Mouse (Mus musculus): ENCODE measurements around the gene Lsamp.
A peak's percentile ranks its signal among the peaks of the same experiment; 100 is the strongest.

The Lsamp gene

DNA sequence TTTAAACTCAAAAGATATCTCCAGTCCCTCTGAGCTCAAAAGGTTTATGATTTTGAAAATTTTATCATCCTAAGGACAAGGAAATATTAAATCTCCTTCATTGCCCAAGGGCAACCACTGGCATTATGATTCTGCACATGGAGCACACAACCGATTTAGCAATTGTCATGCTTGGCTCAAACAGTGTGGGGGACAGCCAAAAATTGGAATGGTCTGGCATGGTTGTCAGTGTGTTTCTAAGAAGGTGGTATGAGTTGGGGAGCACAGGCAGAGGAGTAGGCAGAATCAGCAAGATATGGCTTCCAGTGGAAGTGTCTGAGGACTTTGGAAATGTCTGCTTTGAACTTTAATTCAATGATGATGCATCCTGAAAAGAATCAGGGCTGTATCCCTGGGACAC lies 1639.7 kb downstream of the Lsamp start:
- DNase-seq: no peak

DNA sequence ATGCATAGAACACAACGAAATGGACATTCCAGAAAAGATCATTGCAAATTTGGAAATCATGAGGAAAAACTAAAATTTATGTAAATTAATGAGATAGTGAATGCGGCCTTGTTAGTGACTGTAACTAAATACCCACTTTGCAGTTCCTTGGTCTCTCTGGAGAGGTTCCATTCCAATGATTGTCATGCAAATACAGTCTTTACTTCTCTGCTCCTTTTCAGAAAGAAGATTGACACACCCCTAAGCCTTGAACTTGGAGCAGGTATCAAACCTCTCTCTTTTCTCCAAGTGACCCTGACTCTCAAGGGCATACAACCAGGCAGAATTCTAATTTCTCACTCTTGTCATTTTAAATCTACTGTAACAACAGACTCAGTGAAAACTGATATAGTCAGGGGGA lies 1649.7 kb downstream of the Lsamp start:
- no peak for DNase-seq

DNA sequence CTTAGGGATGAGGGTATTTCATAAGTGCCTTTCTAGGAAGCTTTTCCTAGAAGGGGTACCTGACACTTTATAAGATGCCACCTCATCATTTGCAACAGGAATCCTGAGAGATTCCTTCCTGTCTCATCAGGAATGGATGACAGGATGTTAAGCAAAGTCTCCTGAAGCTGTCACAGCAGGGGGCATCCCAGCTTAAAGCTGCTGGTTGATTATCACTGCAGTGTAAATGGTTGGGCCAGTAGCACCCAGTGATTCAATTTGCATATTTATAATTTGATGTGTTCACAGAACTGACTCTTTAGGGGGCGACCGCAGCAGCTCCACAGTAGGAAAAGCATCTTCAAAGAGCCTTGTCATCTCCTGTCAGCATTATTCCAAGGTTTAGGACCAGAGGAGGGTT lies 1656.7 kb downstream of the Lsamp start:
- DNase-seq: no peak

DNA sequence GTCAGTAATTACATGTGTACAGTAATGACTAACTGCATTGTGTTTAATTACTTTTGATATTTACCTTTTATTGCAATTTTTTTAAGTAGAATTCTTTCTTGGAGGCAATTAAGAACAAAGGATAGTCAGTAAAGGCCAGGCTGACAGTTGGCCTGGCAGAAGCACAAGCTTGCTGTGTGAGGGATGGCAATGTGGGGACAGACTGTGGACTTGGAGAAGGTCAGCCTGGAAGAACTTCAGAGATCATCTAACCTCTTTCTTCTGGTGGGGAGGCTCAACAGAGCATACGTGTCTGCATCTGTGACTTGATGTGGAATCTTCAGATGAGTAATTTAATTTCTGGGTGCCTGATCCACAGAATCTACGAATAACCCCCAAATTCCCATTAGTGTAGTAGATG lies 1669.1 kb downstream of the Lsamp start:
- peak; percentile 60 for DNase-seq

DNA sequence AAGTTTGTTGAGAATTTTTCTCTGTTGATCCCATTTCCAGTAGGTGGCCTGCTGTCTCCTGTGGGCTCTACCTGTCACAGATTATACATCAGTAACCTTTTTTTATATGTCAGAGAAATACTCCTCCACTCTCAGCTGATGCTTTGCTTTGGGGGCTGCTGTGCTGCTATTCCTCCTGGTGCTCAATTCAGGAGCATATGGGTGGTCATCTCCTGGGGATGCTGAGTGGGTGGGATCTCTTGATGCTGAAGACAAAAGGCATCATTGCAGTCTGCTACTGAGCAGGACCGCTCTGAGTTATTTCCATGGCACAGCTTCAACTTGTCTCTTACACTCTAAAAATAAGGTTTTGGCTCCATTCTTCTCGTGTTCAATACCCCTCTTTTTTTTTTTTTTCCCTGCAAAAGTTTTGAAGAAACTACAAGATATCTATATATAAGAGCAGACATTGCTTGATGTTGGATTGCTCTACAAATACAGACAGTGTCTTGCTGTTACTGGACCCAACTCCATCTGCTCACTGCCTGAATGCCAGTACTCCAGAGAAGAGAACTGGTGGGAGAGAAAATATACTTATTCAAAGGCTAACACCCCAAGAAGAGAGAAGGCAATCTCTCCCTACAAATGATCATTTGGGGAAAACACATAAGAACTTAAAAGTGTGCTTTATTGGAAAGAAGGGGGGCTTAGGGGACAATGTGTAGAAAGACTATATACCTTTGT lies 1690.3 kb downstream of the Lsamp start:
- peak; percentile 44 for DNase-seq

DNA sequence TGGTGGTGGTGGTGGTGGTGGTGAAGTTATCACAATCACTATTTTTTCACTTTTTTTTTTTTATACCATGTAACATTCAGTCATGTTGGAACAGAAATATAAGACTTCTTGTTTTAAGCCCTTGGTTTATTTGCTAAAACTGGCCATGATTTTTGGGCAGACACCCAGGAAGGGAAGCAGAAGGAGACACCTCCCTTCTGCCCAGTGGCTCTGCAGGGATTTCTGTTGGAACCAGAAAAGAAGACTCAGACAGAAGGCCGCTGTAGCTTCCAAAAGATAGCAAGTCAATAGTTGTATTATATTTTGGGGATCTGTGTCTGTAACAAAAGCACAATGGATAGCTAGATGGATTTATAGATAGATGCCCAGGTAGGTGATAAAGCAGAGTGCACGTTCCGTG lies 1691.6 kb downstream of the Lsamp start:
- DNase-seq: peak; percentile 71

DNA sequence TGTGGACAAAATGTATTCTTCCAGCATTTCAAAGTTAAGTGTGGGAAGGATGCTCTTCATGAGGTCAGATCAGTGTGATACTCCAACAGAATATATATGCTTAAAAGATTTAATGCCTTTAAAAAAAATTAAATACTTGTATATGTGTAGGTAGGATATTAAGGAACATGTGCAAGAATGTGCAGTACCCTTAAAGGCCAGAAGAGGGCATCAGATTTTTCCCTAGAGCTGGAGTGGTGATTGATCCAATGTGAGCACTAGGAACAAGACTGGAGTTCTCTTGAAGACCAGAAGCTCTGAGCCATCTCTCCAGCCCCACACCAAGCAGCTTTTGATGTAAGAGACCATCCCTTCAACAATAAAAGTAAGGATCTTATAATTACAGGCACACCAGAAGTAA lies 1708.3 kb downstream of the Lsamp start:
- DNase-seq: no peak

DNA sequence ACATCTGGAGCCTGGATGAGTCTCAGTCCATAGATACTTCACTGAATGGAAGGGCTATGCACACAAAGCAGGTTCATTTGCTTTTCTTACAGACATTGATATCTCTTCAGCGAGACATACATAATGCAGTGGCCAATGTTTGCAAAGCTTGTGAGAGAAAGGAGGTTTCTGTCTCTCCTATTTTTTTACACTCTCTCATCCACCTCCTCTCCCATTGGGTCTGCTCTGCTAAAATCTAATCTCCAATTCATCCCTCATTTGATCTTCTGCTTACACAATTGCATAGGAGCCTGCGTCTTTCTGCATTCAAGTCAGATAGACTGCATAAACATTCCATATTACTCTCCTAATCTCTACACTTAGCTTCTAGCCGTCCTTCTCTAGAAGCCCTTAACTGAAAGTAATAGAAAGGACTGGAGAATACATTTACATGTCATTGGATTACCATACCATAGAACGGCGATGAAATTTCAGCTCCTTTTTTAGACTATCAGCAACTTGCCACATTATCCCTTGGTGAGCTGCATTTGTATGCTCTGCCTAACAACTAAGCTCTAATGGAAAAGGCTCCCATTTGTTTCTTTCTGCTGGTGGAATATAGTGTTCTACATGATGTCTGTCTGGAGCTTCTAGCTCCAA lies 1717.7 kb downstream of the Lsamp start:
- DNase-seq: no peak

DNA sequence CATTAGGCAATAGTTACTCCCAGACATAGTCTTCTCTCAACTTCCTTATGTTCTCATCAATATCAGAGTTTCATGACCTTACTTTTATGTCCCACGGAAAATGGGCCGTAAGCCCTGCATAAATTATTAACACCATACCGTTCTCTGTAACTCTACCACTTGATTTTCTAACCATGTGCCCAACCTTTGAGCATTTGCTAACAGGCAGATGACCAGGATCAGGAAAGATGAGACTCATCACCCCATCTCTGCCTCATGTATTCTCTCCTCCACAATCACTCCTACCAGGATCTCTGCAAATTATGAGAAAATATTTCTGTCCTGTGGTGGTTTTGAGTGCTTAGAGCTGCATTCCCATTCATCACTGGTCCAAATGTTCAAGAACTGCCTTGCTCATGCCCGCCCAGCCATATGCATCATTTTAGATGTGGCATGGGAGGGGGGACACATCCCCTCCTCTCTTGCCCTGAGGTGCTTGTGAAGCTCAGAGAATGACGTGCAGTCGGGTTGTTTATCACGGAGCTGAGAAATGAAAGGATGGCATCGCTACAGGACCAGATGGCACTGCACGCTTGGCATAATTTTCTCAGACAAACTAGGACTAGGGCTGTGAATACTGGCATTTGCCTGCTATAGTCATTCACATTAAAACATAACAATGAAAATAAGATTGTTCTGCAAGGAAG lies 1744.9 kb downstream of the Lsamp start:
- DNase-seq: peak; percentile 90

DNA sequence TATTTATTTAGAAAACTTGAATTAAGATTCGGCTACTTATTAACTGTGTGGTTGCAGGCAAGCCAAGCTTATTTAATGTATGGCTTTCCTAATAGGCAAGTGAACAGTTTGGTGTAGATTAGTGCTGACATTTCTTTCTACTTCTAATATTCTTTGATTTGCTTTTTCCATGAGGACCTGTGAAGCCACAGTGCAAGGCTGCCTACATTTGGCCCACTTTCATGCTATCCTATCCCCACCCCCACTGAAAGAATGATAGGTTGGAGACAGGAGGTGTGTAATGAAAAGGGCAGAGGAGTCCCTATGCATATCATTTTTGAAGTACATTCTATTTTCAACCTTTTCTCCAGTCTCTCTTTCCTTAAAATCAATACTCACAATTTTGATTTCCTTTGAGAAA lies 1745.8 kb downstream of the Lsamp start:
- DNase-seq: no peak

DNA sequence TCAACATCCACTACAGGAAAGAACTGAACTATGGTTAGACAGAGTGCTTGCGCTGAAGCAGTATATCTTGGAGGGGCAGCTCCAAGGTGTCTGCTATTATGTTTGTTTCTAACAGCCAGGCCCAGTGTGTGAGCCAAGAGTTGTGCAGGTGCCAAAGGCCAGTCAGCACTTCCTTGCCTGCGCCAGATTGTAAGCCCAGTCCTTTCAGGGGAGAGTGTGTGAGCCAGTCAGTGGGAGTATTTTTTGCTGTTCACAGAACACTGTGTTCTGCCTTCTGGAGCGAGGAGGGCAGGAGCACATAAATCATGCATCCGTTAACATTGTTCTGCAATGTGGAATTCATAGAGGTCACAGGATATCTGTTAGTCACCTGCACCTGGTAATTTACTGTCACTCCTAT lies 1760.9 kb downstream of the Lsamp start:
- DNase-seq: peak; percentile 94

DNA sequence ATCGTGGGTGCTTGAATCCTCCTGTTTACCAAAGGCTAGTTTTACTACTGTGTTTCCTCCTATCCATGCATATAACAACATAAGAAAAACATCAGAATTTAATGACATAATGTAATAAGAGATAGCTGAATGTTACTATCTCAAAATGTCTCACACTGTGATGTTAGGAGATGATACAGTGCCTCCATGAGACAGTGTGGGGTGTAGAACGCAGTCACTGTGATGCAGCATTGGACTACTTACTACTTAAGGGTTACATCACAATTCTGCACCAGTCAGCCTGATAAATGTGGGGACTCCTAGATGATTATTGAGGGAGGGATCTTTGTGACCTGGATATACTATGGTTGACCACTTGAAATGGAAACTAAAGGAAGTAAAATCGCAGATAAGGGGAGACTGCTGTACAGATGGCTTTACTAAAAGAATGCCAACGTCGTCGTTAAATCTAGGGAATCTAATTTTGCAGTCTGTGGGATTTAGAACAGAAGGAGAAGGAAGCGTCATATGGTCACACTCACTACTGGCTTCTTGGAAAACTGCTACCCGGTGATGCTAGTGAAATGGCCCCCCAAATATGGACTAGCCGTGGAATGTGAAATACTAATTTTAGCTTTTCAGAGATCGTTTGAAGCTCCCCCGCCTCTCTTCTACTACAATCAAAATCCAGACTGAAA lies 1762.2 kb downstream of the Lsamp start:
- no peak for DNase-seq

DNA sequence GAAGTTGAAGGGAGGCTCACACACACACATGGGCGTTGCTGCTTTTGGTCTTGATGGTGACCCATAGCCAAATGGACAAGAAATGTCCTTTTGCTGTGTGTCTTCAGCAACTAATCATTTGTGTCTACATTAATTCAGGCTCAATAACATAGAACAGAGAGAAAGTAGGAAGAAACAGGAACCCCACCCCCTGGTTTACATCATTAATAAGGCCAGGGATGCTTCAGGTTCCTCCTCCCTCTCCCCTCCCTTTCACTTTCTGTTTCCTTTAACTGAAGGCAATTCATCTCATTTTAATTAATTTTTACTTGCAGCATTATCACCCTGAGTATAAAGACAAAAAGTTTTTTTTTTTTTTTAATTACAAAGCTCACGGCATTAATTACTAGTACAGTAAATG lies 1763.7 kb downstream of the Lsamp start:
- no peak for DNase-seq

DNA sequence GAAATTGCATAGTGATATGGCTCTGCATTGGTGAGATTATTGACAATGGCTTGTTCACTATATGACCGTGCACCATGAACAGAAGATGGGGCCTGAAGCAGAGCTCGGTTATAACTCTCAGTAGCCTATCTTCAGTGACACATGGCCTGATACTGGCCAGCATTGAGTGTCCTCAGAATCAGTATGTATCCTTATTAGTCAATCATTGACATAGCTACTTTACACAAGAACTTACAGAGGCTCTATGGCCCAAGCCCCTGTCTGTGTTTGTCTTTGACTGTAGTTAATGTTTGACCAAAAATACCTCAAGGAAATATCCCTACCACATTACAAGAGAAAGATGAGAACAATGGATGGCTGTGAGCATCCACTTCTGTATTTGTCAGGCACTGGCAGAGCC lies 1764.6 kb downstream of the Lsamp start:
- no peak for DNase-seq

DNA sequence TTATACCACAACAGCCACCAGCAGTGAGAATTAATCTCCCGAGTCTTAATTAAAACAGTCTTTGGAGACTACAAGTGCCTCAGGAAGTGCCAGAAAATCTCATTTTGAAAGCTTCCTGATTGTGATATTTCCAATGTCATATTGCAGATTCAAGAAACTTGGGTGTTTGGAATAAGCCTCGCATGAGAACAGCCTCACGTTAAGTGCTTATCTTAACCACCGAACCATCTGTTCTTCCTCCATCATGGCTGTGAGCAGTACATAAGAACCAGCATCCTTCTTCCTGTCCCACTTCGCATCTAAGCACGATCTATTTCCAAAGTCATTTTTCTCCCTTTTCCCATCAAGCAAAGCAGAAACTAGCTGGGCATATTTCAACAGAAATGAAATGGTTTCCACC lies 1780.1 kb downstream of the Lsamp start:
- no peak for DNase-seq

DNA sequence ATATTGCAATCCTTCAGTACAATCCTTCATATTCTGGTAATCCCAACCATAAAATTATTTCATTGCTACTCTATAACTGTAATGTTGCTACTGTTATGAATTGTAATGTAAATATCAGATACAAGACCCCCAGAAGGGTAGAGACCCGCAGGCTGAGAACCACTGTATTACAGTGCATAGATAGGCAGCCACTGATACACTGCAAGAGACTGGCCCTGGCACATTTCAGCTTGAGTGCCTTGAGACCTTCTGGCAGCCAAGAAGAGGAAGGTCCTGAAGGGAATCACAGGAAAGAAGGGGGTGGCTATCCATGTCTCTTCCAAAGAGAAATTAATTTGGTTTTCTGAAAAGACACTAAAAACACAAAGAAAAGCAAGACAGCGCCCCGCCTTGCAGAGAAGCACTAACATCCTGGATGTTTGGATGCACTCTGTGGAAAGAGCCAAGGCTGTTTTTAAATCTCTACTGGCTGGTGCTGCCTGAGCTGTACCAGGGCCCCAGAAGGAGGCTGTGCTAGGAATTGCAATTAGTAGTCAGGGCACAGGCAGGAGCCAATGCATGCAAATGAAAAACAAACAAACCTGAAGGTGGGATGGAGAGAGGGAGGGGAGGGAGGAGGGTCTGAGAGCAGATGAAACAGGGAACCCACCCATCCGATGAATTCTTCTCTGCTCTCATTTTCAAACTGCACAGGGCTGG lies 1787.4 kb downstream of the Lsamp start:
- DNase-seq: no peak

DNA sequence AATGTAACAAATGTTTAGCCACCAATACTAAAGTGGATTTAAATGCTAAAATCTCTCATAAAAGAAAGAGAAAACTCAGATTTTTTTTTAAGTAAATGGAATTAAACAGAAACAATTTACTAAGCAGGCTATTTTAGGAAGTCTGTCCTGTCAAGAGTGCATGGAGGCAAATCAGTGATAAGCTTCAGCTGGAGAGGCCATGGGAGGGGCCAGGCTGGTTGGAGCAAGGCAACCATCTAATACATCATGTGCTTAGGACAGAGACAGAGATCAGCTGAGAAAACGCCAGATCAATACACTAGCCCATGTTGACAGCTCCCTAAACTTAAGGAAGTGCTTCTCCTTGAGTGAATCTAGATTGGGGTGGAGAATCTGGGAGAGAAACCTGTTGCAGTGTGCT lies 1793.4 kb downstream of the Lsamp start:
- no peak for DNase-seq

DNA sequence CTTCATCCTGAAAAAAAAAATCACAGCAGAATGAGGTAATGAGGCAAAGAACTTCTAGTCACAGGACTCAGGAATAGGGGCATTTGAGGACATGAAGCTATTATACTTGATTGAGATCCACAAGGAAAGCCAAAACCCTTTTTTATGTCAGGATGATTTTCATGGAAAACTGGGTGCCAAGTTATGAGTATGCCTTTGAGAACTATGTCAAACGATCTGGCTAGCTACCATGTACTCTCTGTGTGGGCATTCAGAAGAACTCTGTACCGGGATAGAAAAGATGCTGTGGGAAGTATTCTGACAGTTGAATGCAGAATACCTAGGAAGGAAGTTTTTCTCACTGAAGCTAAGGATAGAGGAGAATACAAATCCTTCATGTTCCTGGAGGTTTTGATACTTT lies 1801.4 kb downstream of the Lsamp start:
- no peak for DNase-seq

DNA sequence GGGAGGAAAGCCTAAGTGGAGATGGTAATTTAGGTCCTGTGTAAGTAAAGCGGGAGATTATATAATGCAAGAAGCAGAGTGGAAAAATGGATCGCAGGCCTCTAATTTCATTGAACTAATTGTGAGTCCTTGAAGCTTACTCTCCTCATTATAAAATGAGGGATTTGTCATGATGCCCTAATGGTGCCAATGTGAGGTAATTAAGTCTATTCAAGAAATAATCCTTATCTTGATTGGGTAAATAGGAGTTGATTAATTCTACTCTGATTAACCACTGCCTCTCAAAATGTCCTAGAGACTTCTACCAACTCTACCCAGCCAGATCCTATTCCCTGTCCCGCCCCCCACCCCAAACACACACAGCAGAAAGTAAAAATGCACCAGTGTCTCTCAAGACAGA lies 1802.5 kb downstream of the Lsamp start:
- no peak for DNase-seq

DNA sequence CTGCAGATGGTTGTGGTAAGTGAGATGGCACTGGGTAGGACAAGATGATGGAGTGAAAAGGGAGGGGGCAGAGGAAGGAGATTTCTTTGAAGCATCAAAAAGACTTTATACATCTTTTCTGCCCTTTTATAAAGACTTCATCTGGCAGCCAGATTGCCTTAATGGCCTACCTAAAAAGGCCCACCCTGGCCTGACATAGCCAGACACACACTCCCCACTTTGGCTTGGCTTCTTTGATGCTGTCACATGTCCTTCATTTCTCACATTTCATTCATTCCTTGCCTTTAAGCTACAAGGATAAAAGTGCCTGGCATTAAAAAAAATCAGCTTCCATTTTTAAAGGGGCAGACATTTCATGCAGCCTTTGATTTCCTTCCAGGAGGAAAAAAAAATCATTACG lies 1803.0 kb downstream of the Lsamp start:
- DNase-seq: no peak

DNA sequence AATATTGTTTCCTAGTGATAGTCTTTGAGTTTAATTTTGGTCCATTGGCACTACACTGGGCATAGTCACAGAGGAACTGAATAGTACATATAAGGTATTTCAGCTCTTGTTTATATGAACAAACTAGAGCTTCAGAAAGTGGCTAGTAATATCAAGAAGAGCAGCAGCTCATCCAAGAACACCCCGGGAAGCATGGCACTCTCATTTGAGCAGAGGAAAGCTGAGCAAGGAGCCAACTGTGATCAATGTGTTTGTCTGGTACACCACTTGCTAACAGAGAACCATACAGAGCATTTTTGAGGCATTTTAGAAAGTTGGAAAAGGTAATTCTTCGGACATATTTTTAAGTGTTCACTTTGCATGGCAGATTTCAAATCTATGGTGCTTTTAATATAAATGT lies 1805.9 kb downstream of the Lsamp start:
- no peak for DNase-seq

DNA sequence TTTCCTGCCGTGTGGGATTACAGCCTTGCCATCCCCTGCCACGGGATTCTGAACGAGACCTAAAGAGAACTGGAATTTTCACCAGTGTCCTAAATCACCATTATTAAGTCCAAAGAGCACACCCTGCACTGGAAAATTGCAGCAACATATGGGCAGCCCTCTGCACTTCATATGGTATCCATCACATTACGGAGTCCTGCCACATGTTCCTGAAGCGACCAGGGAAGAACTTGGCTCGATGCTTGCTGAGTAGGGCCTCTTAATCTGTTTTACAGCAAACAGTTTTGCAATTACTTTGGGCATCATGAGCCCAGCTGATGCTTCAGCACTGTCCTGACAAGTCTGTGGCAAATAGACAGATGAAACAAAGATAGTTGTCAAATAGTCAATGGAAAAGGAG lies 1836.2 kb downstream of the Lsamp start:
- no peak for DNase-seq

DNA sequence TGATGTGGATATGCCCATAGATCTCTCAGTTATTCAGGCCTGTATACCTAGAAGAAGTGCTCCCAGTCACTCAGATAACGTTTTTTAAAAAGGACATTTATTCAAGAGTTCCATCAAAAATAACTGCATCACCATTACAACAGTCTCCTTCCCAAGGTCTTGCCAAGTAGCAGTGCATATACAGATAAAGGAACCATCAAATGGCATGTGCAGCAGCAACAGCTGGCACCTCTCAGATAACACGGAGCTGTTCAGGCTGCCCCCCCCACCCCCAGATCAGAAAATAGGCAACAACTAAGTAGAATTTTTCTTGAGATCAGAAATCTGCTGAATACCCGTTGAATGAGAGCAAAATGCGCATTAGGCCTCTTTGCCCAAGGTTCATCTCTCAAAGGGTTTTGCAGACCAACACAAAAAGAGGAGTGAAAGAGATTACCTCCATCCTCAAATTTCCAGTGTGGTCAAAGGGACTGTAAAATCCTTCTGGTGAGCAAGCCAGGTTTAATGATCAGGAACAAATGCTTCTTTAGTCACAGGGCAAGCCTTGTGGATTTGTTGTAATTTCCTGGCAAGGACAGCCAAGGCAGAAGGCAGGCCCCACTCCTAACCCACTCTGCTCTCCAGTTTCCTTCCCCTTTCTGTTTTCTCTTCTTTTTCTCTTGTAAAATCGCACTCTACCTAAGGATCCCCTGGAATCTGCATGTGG lies 1842.9 kb downstream of the Lsamp start:
- DNase-seq: no peak

Data from cerebellum, adult 11 months (tissue).